Mouse (Mus musculus) R1 (cell line): ENCODE results near the gene Pdzd2.

Source experiments
- DNase-seq: peaks from one replicate; pipeline ENCODE4 v3.0.0-alpha.2; 2018; ENCODE audit warnings: low read depth, low spot score

The Pdzd2 gene

DNA sequence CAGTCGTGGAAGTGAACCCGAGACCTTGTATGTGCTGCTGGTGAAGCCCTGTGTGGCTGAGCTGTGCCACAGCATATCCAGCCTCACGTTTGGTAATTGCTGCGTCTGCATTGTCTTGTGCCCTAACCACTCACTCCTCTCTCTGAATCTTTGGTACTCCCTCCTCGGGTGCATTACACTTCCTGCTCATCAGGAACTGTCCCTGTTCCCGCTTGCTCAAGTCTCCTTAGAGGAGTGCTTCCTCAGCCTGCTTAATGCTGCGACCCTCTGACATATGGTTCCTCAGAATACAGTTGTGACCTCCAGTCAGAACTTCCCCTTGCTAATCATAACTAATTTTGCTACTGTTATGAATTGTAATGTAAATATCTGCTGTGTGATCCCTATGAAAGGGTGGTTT lies 383.8 kb downstream of the Pdzd2 start:
- DNase-seq = no peak

DNA sequence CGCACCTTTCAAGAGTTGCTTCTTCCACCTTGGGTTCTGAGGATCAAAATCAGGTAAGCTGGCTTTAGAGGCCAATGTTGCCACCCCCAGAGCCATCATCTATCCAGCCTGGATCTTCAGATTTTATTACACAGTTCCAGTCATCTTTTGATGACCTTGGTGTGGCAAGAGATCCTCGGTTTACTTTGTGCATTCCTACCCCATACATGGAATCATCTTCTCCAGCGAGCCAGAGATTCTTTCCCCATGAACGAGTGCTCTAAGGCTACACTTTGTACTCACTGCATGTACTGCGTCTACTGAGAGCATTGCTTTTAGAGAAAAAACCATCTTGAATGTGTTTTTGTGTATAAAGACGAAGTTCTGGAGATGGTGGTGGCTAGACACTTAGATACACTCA lies 384.5 kb downstream of the Pdzd2 start:
- DNase-seq = no peak

DNA sequence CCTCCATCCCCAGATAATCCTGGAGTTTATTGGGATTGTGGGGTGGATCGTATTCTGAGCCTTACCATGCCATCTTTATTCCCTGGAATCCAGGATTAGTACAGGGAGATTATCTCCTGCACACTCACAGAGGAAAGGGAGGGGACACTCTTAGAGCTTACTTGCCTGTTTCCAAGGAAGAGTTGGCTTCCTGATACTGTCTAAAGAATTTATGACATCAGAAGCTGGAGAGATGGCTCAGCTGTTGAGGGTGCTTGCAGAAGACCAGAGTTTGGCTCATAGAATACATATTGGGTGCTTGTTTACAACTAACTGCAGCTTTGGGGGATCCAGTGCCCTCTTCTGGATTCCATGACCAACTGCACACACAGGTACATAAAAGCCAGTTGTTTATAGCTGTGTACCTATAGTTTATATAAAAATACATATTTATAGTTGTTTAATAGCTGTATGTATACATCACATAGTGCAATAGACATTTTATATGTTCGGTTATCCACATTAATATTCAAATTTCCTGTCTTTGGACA lies 385.4 kb downstream of the Pdzd2 start:
- DNase-seq = peak; percentile 50

DNA sequence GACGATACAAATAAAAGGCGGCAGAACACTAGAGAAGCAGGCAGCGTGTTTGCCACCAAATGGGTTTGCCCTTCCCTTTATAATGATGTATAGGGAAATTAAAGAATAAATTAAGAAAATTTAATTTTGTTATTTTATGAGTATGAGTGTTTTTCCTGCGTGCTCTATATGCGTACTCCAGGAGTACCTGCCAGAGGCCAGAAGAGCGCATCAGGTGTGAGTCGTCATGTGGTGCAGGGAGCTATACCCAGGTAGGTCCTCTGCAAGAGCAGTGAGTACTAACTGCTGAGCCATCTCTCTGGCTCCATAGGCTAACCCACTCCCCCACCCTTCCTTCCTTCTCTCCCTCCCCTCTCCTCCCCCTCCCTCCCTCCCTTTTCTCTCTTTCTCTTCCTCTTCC lies 388.3 kb downstream of the Pdzd2 start:
- DNase-seq = no peak

DNA sequence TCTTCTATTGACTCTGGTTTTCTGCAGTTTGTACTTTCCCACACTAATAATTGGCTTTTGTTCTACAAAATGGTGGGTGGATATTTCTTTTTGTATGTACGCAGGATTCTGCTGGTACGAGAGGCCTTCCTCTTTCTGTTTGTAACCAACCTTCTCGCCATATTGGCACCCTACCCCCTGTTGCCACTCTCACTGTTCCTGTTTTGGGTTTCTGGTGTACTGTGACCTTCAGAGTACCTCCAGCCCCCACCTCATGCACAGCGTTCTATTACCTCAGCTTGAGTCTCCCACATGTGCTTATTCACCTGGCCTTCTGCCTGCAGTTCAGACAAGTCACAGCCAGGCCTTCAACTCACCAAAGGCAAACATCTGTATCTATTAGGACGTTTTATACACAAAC lies 389.9 kb downstream of the Pdzd2 start:
- DNase-seq = no peak

DNA sequence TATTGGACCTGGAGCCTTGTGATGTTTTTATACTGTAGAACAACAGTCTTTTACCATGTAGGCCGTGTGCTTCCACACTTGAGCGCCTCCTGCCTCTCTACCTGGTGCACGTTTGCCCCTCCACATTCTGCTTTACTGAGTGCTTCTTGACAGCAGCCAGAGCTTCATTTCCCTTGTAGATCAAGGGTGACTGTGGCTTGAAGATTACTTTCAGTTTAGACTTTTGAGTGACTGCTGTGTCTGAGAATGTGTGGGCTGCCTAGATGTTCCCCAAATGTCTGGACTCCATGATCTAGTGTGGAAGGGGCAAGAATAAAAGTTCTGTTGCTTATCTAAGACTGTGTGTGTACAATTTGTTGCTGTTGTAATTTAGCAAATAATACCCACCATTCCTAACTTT lies 390.8 kb downstream of the Pdzd2 start:
- DNase-seq = no peak

DNA sequence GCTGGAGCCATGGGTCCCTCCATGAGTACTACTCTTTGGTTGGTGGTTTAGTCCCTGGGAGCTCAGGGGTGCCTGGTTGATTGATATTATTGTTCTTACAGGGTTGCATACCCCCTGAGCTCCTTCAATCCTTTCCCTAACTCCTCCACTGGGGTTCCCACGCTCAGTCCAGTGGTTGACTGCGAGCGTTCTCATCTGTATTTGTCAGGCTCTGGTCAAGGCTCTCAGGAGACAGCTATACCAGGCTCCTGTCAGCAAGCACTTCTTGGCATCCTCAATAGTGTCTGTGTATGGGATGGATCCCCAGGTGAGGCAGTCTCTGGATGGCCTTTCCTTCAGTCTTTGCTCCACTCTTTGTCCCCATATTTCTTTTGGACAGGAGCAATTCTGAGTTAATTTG lies 392.8 kb downstream of the Pdzd2 start:
- DNase-seq = no peak

DNA sequence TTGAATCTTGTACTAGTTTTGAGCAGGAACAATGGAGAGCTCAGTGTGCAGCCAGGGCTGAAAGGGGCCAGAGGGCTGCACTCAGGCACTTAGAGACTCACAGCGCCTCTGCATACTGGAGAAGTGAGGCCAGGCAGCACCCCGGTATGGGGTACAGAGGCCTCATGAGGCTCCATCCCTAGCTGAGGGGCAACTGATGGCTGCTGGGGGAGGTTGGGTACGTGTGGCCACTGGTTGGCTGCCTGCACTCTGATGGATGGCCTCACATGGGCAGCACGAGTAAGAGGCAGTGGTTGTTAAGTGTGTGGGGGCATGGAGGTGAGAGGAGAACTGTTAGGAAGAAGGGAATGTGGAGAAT lies 398.3 kb downstream of the Pdzd2 start:
- peak; percentile 25 for DNase-seq

DNA sequence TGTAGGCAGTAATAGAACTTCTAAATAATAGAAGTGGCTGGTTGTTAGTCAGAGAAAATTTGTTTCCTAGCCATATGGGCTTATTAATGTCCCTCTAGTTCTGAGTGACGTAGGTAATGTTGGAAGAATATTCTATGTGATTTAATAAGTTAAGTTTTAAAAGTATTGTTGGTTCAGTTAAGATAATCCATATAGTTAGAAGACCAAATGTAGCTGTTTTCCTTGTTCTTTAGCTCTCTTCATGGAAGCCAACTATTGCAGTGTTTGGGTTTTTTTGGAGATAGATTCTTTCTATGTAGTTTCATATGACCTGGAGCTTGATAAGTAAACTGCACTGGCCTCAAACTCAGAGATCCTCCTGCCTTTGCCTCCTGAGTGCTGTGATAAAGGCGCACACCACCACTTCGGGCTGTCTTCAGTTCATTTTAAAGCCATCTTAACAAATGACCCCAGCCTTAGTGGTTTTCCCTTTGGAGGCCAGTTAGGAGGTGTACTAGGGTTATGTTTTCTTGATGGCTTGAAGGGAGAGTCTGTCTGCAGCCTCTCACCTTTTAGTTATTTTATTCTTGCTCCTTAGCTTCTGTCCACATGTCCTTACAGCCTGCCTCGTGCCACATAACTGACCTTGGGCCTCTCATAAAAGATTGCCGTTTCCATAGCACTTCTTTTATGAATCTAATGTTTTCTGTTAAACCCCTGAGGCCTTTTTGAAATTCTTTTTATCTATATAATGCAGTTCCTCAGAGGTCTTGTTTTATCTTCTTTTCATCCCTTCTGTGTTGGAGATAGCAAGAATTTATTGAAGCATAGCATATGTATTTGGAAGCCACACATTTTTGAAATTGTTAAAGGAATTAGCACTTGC lies 399.0 kb downstream of the Pdzd2 start:
- no peak for DNase-seq

DNA sequence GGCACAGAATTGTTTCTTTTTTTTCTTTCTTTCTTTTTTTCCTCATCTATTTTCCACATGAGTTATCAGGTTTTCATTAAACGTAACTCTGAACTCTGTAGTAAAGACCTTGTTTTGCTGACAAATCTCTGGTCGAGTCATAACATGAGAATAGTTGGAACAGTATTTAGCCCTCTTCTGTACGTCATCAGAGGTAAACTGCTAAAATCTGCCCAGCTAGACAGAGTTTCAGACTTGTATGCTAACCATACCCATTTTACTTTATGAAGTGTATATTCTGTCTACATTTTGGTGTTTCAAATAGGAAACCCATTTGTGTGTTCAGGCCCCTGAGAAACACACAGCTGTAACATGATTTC lies 402.0 kb downstream of the Pdzd2 start:
- no peak for DNase-seq

DNA sequence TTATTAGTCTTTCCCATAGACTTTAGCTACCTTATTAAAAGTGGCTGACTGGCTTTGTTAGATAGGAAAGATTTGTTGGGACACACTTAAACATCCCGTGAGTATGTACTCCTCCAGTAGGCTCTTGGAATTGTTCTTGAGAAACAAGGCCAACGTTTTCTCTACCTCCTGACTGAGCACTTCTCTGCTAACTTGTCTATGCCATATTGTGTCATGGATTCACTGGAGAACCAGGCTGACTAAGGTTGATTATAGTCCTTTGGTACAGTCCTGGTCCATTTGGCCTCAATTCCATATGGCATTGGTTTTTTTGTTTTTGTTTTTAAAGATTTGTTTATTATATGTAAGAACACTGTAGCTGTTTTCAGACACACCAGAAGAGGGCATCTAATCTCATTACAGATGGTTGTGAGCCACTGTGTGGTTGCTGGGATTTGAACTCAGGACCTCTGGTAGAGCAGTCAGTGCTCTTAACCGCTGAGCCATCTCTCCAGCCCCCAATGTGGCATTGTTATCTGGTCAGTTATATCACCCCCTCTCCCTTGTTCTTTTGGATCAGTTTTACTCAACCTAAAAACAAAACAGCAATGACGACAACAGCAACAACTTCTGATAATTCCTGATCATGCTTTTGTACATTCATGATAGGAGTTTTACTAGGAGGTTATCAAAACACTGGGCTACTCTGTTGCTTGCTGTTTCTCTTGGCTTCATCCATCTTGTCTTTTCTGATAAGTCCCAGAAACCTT lies 402.5 kb downstream of the Pdzd2 start:
- DNase-seq = no peak

DNA sequence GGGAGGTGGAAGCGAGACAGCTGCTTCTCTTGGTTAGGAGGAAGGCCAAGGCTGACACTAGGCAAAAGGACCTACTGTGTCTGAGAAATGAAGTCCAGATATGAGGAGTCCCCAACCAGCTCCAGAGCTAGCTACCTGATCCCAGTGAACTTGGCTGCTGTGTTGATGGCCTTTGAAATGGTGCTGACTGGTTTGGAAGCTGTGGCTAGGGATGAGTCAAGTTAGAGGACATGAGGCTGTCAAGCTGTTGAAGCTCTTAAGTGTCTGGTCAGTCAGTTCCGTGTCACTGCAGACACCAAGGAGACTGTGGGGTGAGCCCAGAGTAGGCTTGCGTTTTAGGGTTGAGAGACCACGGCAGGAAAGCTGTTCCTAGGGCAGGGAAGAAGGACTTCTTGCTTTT lies 405.3 kb downstream of the Pdzd2 start:
- no peak for DNase-seq

DNA sequence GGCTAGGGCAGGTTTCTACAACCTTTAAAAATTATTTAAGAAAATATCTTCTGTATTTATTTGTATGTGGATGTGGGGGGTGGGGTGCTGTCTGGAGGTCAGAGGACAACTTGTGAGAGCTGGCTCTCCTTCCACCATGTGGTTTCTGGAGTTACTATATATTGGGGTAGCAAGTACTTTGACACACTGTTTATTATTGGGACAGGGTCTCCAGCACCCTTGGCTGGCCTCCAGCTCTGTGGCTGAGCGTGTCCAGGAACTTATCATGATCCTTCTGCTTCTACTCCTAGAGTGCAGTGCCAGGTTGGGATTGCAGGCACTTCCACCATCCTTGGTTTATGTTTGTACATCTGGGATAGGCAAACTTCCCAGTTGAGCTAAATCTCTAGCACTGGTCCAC lies 408.4 kb downstream of the Pdzd2 start:
- DNase-seq = no peak

DNA sequence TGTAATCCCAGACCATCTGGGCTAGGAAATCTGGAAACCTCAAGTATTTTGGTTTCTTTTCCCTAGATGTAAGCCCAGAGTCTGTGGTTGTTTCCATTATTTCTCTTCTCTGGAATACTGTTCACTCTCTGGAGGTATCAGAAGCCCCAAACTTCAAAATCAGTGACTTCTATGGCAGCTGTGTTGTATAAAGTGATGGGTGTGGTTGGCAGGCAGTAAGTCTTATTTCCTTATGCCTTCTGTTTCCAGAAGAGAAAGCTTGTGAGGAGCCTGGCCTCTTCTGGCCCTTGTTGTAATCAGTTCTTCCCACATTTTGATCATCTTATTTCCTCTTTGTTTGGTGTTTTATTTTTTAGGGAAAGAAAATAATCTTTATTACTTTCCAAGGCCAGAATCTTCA lies 408.8 kb downstream of the Pdzd2 start:
- DNase-seq = no peak

DNA sequence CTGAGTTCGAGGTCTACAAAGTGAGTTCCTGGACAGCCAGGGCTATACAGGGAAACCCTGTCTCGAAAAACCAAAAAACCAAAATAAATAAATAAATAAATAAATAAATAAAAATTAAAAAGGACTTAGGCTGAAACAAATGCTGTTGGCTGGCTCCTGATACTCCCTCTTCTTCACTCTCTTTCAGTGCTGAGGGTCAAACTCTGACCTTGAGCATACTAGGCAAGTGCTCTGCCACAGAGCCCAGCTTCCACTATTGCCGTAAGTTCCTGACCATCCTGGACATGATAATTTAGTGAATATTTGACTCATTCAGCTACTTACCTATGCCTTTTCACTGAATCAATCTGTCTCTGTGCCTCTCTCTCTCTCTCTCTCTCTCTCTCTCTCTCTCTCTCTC lies 409.3 kb downstream of the Pdzd2 start:
- no peak for DNase-seq

DNA sequence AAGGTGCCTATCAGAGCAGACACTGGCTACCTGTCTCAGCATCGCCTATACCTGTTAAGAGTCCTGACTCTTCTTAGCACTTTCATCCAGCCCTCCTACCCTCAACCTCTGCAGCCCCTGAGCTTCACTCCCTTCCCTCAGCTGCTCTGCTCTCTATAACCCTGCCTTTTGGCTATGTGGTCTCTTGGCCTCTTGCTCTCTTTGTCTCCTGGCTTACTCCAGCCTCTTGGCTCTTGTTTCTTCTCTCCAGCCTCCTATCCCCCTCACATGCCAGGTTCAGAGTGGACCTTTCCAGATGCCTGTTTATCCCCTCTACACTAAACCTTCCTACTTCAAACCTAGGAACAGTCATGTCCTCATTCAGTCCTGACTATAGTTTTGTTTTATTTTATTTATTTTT lies 415.4 kb downstream of the Pdzd2 start:
- DNase-seq = no peak

DNA sequence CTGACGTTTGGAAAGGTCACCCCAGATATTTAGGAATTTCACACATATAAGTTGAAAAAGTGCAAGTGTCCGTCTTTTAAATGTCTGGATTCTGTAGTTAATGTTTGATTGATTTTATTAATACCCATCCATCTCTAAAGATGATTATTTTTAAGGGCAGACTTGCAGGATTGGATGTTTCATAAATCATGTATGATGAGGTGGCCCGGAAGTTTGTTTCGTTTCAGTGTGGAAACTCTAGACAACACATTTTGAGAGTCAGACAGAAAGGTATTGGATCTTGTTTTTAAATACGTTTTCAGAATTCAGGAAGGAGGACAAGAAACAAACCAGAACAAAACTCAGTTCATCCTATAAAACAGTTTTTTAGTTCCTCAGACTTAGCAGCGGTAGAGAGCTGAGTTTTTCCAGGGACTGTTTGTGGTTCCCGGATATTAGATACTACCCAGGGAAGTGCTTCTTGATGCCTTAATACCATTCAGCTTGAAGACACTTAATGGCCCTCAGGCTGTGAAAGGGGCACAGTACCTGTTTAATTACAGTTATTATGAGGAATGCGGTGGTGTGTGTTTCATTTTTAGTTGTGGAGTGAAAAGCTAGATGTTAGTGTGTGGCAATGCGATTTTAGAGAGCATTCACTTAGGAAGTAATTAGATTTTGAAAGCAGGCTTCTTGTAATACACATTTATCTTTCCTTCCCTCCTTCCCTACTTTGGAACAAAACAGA lies 416.9 kb downstream of the Pdzd2 start:
- no peak for DNase-seq

DNA sequence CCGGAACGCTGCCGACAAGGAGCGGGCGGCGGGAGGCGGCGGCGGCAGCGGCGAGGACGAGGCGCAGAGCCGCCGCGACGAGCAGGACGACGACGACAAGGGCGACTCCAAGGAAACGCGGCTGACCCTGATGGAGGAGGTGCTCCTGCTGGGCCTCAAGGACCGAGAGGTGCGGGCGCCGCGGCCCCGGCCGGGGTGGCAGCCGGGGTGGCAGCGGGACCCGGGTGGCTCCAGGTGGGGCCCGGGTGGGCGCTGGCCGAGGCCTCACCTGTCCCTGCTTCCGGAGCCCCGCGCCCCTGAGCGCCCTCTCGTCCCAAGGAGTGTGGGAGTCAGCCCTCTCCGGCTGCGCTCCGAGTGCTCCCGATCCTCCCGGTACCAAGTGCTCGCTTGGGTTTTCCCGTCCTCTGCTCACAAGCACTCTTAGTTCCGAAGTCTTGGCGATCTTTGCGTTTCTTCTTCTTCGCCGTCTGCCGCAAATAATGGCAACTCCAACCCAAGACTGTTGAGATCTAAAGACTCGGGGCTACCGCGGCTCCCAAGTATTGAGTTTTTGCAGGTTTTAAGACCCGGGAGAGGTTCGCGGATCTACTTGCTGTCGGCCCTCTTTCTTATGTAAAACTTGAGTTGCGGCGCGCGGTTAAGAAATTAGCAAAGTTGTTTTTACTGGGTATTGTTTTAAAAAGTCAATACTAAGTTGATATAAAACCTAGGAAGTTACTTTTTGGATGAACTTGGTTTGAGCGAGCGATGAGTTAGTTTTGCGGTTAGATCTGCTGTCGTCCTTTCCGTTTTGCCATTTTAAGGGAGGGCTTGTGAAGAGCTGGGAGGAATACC lies 417.7 kb downstream of the Pdzd2 start, which contains the start of gene 1810049J17Rik:
TSS of gene 1810049J17Rik (minus strand) at position 112 of the 834 bp plus-strand sequence.
- DNase-seq = peak; percentile 75

DNA sequence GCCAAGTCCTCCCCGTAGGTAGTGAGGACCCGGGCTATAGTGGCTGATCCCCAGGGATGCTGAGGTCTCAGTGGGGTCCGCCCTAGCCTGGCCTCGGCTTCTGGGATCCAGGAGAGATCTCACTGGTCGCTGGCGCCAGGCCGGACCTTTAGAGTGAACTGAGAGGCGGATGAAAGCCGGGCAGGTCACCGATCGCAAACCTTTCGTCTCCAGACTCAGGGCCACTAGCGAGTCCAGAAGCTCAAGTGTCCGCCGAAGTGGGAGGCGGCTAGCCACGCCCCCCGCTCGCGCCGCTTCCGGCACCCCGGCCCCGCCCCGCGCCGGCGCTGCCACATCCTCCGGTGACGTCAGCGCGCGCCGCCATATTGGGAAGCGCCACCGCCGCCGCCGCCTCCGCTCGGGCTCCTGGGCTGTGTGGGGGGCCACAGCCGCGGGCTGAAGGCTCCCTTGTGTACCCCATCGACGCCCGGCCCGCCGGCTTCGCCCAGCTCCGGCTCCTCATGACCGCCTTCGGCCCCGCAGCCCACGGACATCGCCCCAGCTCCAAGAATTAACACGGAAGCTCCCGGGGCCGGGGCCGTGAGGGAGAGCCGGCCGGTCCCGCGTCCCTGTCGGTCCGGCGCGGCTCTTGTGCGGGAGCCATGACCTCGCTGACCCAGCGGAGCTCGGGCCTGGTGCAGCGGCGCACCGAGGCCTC lies 418.5 kb downstream of the Pdzd2 start, which contains the start of gene Golph3:
TSS of gene Golph3 (plus strand) at position 360 of the 697 bp plus-strand sequence.
- peak; percentile 89 for DNase-seq

DNA sequence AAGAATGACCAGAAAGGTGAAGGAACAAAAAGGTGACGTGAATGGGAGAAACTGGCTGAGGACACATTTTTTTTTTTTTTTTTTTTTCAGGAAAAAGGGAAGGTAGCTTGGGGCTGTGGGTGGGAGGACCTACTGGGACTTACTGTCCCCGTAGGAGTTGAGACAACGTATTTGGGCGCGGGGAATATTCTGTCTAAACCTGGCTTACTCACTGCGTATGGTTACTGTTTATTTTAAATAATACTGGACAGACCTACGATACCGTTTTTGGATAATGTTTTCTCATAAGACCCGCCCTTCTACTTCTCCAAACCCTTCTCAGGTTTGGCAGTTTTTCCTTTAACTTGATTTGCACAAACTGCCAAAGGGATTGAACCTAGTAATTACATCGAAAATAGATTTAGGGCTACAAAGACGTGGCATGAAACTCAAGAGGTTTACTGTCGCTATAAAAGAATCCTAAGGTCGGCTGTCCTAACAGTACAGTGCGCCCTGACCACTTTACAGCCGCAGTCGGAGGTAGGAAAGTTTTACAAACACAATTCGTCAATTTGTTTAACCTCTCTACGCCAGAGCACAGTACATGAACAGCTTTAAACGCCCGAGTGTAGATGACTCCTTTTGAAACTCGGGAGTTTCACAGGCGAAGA lies 419.2 kb downstream of the Pdzd2 start:
- no peak for DNase-seq
